Mouse (Mus musculus): Measurements from ENCODE around the gene Hsf2bp. TPM values are rescaled to one million over a fixed set of nuclear protein-coding genes. Genes with fewer than 3 reads are reported as not detected.
A peak's percentile ranks its signal among the peaks of the same experiment; 100 is the strongest.

Gene Hsf2bp
- polyA plus RNA-seq, 2 experiments: 0.07 to 0.10 TPM

DNA sequence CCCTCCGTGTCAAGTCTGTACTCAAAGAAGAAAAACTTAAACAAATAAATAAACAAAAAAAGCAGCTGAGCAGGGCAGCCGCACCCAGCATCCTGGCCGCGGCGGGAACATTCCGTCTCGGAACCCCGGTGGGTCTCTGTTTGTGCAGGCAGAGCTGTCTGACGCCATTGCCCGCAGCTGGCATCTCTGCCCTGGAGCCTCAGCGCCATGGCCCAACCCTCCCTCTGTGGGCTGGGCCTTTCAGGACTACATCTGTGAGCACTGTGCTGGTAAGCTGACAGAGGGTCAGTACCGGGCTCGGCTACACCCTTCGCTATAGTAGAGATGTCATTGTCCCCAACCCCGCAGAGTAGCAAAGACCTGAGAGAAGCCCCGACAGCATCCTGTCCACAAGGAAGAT lies 123.8 kb downstream of the Hsf2bp start:
- ATAC-seq (ENCODE audit: insufficient read depth) (no peak), DNase-seq (ENCODE audit: low read depth in 3 of 3, low spot score in 3 of 3) (no peak)
- no peak for TF ChIP-seq CTCF (IDR thresholded peaks at IDR 0.05; ENCODE audit: low read depth)
- no peak for TF ChIP-seq EP300 (IDR thresholded peaks at IDR 0.05; ENCODE audit: low read depth)
- no peaks in the 10 kb centered on the region for H3K27me3 ChIP-seq (ENCODE audit: control insufficient read depth, insufficient read depth, low read length)
- H3K4me1 ChIP-seq (replicated peaks; ENCODE audit: control insufficient read depth in 2 of 2, insufficient read depth in 2 of 2, low read length in 1 of 2): no peaks in the 10 kb centered on the region
- WGBS (ENCODE audit: insufficient replicate concordance): 80% methylated on average over 16 of the region's 16 CpGs
- no peak overlapping the region for H3K27ac ChIP-seq
- no peaks in the 10 kb centered on the region for H3K9me3 ChIP-seq (ENCODE audit: control insufficient read depth, low read length)
- no peak overlapping the region for H3K4me3 ChIP-seq (ENCODE audit: insufficient read depth in 1 of 2, low read depth in 2 of 2, low read length in 2 of 2)
- no peak overlapping the region for H3K4me2 ChIP-seq (ENCODE audit: low read depth)
- H3K36me3 ChIP-seq (replicated peaks; ENCODE audit: control insufficient read depth, insufficient read depth, low read depth): no peaks in the 10 kb centered on the region
- no peak overlapping the region for H3K9ac ChIP-seq (replicated peaks)

- Histone ChIP-seq H3K4me2 (ENCODE audit: low read depth) (no peak overlapping the region), H3K9ac (replicated peaks) (no peak overlapping the region), H3K4me1 (replicated peaks; ENCODE audit: control insufficient read depth in 2 of 2, insufficient read depth in 2 of 2, low read length in 1 of 2) (peaks cover 0 to 3% of the 10 kb centered on the region in 2 experiments; a peak in 2 of 4 replicates), H3K36me3 (replicated peaks; ENCODE audit: control insufficient read depth, insufficient read depth, low read depth) (no peaks in the 10 kb centered on the region), H3K27ac (no peak overlapping the region), H3K27me3 (ENCODE audit: control insufficient read depth, insufficient read depth, low read length) (no peaks in the 10 kb centered on the region), H3K4me3 (ENCODE audit: insufficient read depth in 1 of 2, low read depth in 2 of 2, low read length in 2 of 2) (no peak overlapping the region), H3K9me3 (ENCODE audit: control insufficient read depth, low read length) (no peaks in the 10 kb centered on the region)
- TF ChIP-seq EP300 (IDR thresholded peaks at IDR 0.05; ENCODE audit: low read depth) (no peak), CTCF (IDR thresholded peaks at IDR 0.05; ENCODE audit: low read depth) (no peak)
- ATAC-seq (ENCODE audit: insufficient read depth) (no peak), DNase-seq (ENCODE audit: low read depth in 3 of 3, low spot score in 3 of 3) (no peak)
- 70% methylated on average over 2 of the region's 2 CpGs for WGBS (ENCODE audit: insufficient replicate concordance)
Observed at GRCm38 (mm10) chr17:31908966-31909365, 127.2 kb downstream of the Hsf2bp start.

DNA sequence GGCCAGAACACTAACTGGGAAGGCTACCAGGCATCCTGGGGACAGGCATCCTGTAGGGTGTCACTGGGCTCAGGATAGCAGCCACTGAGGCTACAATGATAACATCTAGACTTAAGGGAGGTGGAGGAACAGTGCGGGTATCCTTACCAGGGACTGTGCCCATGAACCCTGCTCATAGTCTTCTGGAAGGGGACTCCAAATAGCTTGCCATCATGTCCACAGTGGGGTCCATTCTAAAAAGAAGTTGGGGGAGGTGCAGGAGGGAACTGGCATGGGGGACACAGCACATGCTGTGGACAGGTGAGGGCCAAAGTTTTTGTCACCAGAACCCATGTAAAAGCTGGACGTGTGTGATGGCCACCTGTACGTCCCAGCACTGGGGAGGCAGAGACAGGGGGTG lies 129.7 kb downstream of the Hsf2bp start:
- H3K27me3 ChIP-seq (ENCODE audit: control insufficient read depth, insufficient read depth, low read length): no peaks in the 10 kb centered on the region
- peaks cover 6 to 13% of the 10 kb centered on the region in 2 experiments for H3K4me1 ChIP-seq (replicated peaks; ENCODE audit: control insufficient read depth in 2 of 2, insufficient read depth in 2 of 2, low read length in 1 of 2)
- no peaks in the 10 kb centered on the region for H3K9me3 ChIP-seq (ENCODE audit: control insufficient read depth, low read length)
- no peak overlapping the region for H3K4me2 ChIP-seq (ENCODE audit: low read depth)
- TF ChIP-seq CTCF (IDR thresholded peaks at IDR 0.05; ENCODE audit: low read depth) (no peak), EP300 (IDR thresholded peaks at IDR 0.05; ENCODE audit: low read depth) (no peak)
- DNase-seq (ENCODE audit: low read depth in 3 of 3, low spot score in 3 of 3) (no peak), ATAC-seq (ENCODE audit: insufficient read depth) (no peak)
- no peaks in the 10 kb centered on the region for H3K36me3 ChIP-seq (replicated peaks; ENCODE audit: control insufficient read depth, insufficient read depth, low read depth)
- whole genome bisulfite sequencing (ENCODE audit: insufficient replicate concordance): 67% methylated on average over 3 of the region's 3 CpGs
- H3K4me3 ChIP-seq (ENCODE audit: insufficient read depth in 1 of 2, low read depth in 2 of 2, low read length in 2 of 2): no peak overlapping the region
- no peak overlapping the region for H3K27ac ChIP-seq
- H3K9ac ChIP-seq (replicated peaks): no peak overlapping the region

DNA sequence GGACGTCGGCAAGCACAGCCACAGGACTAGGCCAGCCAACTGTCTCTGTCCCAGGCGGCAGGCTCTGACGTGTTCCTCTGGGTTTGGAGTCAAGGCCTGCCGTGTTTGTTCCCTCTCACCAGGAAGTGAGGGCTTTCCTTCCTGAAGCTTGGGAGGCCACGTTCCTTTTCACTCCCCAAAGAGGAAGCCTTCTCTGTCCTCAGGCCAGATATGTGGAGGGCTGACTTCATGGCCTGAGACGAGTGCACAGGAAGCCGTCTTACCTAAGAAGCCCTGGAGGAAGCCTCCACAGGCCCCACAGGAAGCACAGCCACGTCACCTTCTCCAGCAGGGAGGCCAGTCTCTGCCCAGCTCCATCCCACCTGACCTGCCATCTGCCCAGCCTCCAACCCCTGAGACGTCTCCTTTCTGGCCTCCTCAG lies 130.3 kb downstream of the Hsf2bp start:
- no peak overlapping the region for H3K27ac ChIP-seq
- ATAC-seq (ENCODE audit: insufficient read depth) (peak; percentile 57), DNase-seq (ENCODE audit: low read depth in 3 of 3, low spot score in 3 of 3) (peak in 2 of 3 experiments; percentile 33 to 35)
- no peaks in the 10 kb centered on the region for H3K36me3 ChIP-seq (replicated peaks; ENCODE audit: control insufficient read depth, insufficient read depth, low read depth)
- no peak for TF ChIP-seq CTCF (IDR thresholded peaks at IDR 0.05; ENCODE audit: low read depth)
- no peak for TF ChIP-seq EP300 (IDR thresholded peaks at IDR 0.05; ENCODE audit: low read depth)
- H3K9me3 ChIP-seq (ENCODE audit: control insufficient read depth, low read length): no peaks in the 10 kb centered on the region
- 28% methylated on average over 10 of the region's 10 CpGs for WGBS (ENCODE audit: insufficient replicate concordance)
- no peak overlapping the region for H3K4me3 ChIP-seq (ENCODE audit: insufficient read depth in 1 of 2, low read depth in 2 of 2, low read length in 2 of 2)
- peaks cover 8 to 15% of the 10 kb centered on the region in 2 experiments for H3K4me1 ChIP-seq (replicated peaks; ENCODE audit: control insufficient read depth in 2 of 2, insufficient read depth in 2 of 2, low read length in 1 of 2)
- H3K9ac ChIP-seq (replicated peaks): no peak overlapping the region
- H3K27me3 ChIP-seq (ENCODE audit: control insufficient read depth, insufficient read depth, low read length): no peaks in the 10 kb centered on the region
- H3K4me2 ChIP-seq (ENCODE audit: low read depth): no peak overlapping the region

DNA sequence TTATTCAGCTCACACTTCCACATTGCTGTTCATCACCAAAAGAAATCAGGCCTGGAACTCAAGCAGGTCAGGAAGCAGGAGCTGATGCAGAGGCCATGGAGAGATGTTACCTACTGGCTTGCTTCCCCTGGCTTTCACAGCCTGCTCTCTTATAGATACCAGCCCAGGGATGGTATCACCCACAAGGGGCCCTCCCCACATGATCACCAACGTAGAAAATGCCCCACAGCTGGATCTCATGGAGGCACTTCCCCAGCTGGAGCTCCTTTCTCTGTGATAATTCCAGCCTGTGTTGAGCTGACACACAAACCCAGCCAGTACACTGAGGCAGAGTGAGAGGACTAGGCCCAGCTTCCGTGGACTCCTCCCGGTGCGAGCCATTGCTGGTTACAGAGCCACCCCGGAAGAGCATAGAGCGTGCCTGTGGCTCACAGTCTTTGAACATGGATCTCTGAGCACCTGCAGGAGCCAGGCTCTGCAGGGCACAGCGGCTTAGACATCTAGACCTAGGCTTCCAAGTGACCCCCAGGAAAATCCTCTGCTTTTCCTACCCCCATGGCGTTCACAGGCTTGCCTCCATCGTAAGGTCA lies 130.9 kb downstream of the Hsf2bp start:
- H3K4me2 ChIP-seq (ENCODE audit: low read depth): no peak overlapping the region
- H3K27me3 ChIP-seq (ENCODE audit: control insufficient read depth, insufficient read depth, low read length): no peaks in the 10 kb centered on the region
- H3K4me3 ChIP-seq (ENCODE audit: insufficient read depth in 1 of 2, low read depth in 2 of 2, low read length in 2 of 2): no peak overlapping the region
- DNase-seq (ENCODE audit: low read depth in 3 of 3, low spot score in 3 of 3): no peak
- WGBS (ENCODE audit: insufficient replicate concordance): 57% methylated on average over 9 of the region's 9 CpGs
- TF ChIP-seq CTCF (IDR thresholded peaks at IDR 0.05; ENCODE audit: low read depth) (no peak), EP300 (IDR thresholded peaks at IDR 0.05; ENCODE audit: low read depth) (no peak)
- no peaks in the 10 kb centered on the region for H3K36me3 ChIP-seq (replicated peaks; ENCODE audit: control insufficient read depth, insufficient read depth, low read depth)
- no peak for ATAC-seq (ENCODE audit: insufficient read depth)
- H3K9me3 ChIP-seq (ENCODE audit: control insufficient read depth, low read length): no peaks in the 10 kb centered on the region
- peaks cover 8 to 15% of the 10 kb centered on the region in 2 experiments for H3K4me1 ChIP-seq (replicated peaks; ENCODE audit: control insufficient read depth in 2 of 2, insufficient read depth in 2 of 2, low read length in 1 of 2)
- H3K27ac ChIP-seq: peak overlapping the region; percentile 22; the same call in 1 of the 2 replicates
- no peak overlapping the region for H3K9ac ChIP-seq (replicated peaks)

Data from liver, embryonic 14.5 days (tissue).